Mouse (Mus musculus) c-Kit-positive CD71-positive TER-119-negative erythroid progenitor cells, embryonic 14.5 days (primary cell): ENCODE measurements around the gene Twnk.
A peak's percentile ranks its signal among the peaks of the same experiment; 100 is the strongest.

ENCODE experiments used
- DNase-seq: peaks from one replicate; pipeline ENCODE4 v3.0.0-alpha.2; 2013; ENCODE audit warnings: low read depth

Twnk gene

DNA sequence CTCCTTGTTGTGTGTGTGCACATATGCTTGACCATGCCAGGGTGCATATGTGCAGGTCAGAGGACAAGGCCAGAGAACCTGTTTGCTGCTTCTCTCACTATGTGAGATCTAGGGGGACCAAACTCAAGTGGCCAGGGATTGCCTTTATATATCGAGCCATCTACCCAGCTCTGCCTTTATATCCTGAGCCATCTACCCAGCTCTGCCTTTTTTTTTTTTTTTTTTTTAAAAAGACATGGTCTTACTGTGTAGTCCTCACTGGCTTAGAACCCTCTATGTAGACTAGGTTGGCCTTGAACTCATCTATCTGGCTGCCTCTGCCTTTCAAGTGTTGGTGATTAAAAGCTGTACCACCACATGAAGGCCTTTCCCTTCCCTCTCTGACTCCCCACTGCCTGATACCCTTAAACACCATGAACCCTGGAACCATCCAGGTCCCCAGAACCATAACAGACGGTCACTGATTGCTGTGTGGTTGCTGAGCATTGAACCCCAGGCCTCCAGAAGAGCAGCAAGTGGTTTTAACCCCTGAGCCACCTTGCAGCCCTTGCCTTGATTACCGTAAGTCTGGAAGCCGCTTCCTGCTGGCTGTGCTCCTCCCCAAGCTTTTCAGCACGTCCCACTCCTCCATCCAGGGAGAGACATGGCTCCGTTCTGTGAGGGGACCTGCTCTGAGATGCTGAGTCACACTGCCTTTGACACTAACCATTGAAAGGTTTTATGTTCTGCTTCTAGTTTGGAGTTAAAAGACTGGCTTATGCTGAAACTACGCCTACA is 1.5 kb upstream of the Twnk start:
- no peak for DNase-seq

DNA sequence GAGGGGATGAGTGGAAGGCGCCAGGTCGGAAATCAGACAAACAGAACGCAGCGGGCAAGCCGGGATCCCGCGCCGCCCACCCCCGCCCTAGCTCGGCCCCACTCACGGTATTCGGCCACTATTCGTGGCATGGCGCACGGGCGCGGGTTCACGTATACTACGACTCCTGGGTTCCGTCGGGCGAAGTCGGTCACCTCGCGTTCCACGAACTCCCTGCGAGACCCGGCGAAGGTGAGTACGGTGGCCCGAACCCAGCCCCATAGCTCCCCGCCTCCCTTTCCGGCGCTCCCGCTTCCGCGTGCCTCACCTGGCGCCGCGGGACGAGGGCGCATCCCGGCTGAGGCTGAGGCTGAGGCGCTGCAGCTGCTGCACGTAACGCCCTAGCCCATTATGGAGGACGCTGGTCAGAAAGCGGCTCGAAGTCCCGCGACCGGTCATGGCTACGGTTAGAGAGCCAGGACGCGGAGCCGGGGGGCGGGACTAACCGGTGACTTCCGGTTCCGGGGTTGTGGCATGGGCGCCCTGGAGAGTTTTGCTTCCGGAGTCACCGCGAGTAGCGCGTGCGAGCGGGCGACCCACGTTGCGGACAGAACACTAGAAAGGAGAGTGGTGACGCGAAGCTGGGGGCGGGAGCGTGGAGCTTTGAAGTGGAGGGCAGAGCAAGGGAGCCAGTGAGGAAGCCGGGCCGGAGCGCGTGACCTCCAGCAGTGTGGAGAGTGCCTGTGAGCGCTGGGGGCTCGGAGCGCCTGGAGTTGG is 672 bp downstream of the Twnk start, which contains the start of gene Mrpl43:
Gene Mrpl43, minus strand, starts transcription at position 486 of the 756 bp plus-strand sequence.
- DNase-seq = peak; percentile 87

DNA sequence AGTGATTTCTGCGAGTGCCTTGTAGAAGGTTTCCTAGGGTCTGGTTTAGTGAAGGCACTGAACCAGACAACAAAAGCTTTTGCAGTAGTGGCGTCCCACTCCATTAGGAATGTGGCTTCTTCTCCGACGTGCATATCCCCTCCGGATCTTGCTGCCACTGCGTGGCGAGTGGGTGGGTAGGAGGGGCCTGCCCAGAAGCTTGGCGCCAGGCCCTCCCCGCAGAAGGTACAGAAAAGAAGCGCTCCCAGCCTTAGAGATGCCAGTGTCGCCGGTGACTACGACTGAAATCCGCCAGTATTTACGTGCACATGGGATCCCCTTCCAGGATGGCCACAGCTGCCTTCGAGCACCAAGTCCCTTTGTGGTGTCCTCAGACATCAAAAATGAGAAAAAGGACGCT is 1.6 kb downstream of the Twnk start:
- no peak for DNase-seq

DNA sequence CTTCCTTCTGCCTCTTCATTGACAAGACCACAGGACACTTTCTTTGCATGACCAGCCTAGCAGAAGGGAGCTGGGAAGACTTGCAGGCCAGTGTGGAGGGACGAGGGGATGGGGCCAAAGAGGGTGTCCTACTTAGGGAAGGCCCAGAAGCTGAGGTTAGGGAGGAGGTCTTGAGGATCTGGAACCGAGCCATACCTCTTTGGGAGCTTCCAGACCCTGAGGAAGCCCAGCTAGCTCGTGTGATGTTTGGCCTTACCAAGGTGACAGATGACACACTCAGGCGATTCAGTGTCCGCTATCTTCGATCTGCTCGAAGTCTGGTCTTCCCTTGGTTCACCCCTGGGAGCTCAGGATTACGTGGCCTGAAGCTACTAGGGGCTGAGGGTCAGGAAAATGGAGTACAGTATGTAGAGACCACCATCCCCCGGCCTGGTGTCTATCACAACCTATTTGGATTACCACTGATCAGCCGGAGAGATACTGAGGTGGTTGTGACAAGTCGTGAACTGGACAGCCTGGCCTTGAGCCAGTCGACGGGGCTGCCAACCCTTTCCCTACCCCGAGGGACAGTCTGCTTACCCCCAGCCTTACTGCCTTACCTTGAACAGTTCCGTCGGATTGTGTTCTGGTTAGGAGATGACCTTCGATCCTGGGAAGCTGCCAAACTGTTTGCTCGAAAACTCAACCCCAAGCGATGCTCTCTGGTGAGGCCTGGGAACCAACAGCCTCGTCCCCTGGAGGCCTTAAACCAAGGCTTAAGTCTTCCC is 2.1 kb downstream of the Twnk start:
- no peak for DNase-seq

DNA sequence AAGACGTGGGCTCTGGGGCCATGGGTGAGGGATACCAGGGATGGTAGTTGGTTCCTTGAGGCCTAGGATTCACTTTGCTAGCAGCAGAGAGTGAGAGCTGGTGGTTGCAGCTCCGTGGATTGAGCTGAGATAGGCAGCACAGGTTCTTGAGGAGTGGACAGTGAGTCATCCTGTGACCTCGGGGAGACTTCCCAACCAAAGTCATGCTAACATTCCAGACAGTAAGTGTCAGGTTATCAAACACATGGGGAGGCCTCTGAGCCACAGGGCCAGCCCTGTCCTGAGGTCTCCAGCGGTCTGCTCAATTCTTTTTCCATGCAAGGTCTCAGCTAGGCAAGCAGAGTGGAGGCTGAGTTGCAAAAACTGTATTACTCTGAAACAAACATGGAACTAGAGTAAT is 5.2 kb downstream of the Twnk start:
- no peak for DNase-seq

DNA sequence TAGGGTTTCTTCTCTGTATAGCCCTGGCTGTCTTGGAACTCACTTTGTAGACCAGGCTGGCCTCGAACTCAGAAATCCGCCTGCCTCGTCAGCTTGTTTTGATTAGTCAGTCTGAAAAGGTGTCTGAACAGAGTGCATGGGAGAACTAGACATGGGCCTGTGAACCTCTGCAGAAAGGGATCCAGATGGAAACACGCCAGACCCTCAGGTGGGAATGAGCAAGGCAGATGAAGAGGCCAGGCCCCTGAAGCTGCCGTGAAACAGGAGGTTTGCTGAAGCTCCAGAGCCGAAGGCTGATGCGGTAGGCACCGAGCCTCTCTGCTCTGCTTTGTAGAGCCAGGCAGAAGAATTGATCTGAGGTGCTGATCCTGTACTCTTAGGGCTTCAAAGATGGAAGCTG is 6.8 kb downstream of the Twnk start:
- no peak for DNase-seq

DNA sequence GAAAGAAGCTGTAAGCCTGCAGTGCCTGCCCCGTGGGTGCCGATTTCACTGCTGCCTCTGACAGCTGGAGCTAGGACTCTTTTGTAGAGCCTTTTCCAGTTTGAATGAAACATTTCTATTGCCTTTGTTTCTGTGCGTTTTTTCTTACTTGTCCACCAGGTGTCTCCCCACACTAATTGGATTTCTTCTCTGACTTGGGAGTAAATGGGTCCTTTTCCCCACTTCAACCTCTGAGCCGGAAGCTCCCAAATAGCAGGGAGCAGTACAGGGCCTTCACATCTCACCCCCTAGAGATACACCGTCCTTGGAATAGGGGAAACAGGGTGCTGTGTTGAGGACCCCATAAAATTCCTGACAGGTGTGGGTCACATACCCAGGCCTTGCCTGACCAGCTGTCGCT is 7.2 kb downstream of the Twnk start:
- no peak for DNase-seq

DNA sequence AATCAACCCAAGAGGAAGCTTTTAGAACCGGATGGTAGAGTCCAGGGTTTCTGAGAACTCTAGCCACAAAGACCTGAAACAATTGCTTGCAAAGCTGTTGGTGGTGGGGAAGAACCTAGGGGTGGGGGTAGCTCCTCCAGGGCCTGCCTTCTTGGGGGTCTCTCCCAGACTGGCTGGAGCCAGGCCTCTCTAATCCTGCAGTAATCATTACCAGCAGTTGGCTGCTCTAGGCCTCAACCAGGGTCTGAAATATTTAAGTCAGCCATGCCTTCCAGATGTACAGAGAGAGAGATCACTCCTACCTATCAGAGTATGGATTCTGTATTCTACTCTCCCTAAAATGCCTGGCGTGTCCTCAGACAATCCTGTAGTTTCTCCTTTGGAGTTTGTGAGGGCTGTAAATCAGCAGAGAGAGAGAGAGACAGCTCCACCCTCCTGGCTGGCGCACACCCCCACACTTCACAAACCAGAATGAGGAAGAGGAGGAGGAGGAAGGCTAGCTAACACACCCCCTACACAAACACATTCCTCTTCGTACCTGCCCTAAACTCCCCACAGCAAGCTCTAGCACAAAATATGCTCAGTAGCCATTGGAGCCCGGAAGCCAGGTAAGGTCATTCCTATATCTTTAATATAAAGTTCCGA is 8.2 kb downstream of the Twnk start:
- no peak for DNase-seq

DNA sequence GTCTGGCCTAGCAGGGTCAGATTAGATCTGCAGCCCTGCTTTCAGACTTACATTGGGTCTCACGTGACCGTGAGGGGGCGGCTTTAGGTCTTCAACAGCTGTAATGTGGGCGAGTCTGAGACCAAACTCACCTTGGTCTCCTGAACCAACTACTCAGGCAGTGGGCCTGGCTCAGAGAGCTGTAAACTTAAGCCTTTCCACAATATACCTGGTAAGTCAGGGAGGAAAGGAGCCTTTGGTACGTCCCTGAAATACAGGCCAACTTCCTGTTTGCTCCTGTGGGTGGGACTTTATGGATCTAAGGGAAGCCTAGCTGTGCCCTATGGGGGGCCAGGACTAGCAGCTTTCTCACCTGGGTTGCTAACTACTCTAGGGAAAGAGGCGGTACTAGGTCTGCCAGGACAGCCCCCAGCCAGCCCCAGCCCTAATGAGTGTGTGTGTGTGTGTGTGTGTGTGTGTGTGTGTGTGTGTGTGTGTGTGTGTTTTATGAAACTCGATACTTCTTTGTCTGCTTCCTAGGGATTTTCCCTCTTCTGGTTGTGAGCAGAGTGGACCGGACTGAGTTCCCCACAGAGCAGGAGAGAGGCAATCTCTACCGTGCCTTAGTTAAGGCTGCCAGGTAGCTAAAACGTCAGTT is 9.0 kb downstream of the Twnk start, which contains the start of gene Lzts2:
Gene Lzts2, plus strand, starts transcription at position 80 of the 637 bp plus-strand sequence.
- no peak for DNase-seq

DNA sequence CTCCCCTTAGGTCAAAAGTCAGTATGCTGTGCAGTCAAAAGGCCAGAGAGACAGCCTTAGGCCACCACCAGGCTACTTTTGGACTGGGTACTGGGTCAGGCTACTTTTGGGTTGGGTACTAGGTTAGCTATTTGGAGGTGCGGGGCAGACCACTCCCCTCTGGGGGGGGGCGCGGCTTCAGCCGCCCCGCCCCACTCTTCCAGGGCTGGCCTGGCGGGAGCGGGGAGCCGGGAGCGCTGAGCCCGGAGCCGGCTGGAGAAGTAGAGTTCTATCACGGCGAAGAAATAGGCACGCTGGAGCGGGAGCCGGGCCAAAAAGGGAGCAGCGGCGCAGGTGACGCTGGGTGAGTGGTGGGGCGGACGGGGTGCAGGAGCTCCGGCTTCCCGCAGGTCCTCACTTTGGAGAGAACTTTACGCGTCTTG is 9.5 kb downstream of the Twnk start:
- DNase-seq = no peak

DNA sequence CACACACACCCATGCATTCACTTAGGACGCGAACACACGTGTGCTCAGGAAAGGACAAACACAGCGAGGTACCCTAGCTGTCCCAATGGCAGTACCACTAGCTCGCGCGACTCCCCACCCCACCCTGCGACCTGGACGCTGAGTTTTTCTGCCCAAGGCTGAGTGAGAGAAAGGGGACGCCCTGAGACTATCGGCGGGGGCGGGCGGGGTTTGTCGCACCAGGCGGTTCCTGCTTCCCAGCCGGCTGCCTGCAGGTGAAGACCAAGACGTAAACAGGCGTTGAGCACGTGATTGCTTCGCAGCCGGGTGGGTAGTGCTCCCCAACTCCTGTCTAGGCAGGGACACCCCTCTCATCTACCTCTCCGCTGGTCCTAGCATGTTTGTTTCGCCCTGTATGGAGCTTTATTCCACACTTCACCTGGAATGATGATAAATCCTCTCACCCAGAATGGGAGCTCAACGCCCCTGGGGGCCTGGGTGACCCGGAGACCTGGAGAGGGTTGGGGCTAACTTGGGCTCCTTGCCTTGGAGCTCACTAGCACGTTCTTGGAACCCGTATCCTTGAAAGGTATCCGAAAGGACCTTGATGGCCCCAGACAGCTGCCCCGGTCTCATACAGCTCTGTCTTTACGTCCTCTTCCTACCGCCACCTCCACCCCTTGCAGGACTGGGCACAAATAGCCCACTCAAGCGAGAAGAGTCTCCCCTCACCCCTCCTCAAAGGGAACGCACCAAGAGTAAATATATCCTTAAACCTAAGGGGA is 10.2 kb downstream of the Twnk start:
- no peak for DNase-seq

DNA sequence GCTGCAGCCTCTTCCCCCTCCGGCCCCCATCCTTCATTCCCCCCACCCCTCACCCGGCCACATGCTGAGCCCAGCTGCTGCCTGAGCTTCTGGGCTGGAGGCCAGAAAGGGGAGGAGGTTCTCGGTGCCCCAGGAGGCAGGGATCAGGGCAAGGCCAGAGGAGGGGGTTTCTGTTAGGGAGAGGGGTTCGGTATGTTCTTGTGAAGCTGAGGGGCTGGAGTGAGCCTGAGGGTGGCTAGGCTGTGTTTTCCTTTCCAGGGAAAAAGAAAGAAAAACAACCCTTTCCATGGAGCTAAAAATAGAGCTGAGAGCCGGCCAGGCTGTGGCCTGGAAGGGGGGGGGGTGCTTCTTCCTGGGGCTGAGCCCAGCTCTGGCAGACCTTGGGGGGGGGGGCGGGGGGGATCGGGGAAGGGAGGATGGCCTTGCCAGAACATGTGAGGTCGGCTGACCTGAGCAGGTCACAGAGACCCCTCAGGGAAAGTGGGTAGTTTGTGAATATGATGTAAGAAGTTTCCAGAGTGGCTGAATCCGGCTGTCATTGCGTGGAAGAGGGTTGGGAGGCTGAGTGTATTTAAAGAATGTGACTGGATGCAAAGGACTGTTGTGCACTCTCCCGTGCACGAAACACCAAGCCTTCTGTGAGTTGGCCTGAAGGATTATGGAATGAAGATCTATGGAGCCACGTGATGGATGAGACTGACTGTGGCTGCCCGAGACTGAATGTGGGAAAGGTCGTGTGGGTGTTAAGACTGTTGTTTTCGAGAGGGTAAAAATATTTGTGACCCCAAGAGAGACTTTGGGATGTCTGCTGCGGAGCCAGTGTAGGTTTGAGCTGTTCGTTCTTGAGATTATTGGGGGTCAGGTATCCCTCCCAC is 11.1 kb downstream of the Twnk start:
- no peak for DNase-seq

DNA sequence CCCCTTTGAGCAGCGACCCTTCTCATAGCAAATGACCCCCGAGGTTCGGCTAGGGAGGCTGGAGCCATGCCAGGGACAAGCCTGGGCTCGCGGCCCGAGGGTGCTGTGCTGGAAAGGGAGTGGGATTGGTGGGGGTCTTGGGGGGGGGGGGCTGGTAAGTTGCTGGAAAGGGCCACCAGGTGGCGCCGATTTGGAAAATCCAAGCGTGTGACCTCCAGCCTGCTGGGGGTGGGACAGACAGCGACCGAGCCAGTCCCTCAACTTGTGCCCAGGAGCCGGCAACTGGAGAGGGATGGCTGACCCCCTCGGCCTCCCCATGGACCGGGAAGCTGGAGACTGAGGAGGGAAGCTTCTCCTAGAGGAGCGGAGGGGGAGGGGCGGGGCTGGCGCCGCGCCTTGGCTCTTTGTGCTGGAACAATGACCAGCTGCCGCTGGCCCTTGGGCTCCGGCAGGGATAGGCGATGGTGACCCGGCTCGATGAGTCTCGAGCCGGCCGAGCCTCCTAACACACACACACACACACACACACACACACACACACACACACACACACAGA is 11.8 kb downstream of the Twnk start:
- DNase-seq = no peak

DNA sequence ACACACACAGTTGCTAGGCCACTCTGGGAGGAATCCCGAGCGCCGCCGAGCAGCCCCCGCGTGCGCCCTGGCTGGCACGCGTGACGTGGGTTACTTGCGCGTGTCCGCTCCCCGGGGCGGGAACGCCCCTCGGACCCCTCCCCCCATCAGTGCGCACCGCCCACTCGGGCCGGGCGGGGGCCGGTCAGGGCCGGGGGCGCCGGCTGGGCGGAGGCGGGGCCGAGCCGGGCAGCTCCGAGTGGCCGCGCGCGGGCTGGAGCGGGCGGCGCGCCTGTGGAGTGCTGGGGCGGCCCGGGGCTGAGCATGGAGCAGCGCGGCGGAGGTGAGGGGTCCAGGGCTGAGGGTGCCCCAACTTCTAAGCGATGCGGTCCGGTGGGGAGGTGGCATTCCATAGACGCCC is 12.4 kb downstream of the Twnk start:
- no peak for DNase-seq

DNA sequence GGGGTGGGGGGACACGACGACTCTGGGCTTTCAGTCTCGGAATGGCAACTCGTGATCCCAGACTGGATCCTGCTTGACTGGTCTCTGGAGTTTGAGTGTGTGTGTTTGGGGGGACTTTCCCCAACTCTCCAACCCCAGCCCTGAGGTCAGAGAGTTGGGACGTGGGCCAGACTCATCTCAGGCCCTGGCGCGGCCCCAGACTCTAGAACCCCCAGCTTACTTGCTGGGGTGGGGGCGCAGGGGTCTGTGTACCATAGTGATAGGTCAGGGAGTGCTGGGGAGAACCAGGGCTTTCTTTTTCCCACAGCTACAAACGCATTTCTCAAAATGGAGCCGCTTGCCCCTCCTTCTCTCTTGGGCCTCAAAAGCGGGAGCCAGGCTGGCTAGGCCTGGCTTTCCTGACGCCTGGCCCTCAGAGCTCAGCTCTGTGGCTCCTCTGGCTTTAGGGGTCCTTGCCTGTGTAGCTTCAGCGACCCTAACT is 12.9 kb downstream of the Twnk start:
- no peak for DNase-seq

DNA sequence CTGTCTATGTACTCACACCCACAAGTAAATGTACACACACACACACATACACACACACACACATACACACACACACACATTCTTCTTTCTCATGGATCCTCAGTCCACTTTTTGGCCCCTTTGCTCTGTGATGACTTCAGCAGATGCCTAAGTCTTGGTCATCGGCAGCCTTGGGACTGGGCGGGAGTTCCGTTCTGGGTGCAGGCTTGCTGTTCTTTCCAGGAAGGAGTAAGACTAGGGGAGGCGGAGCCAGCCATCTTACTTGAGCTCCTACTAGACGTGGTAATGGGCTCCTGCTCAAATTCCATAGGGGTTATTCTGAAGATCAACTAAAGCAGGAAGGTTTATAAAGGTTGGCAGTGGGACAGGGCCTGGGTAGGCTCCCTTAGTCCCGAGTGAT is 14.9 kb downstream of the Twnk start:
- no peak for DNase-seq

DNA sequence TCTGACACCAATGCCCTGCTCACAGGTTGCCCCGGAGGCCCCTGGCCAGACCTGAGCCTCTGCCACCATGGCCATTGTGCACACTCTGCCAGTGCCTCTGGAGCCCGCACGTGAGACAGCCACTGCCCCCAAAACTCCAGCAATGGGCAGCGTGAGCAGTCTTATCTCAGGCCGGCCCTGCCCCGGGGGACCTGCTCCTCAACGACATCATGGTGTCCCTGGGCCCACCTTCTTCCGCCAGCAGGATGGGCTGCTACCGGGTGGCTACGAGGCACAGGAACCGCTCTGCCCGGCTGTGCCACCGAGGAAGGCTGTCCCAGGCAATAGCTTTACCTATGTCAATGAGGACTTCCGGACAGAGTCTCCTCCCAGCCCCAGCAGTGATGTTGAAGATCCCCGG is 15.9 kb downstream of the Twnk start:
- DNase-seq = no peak

DNA sequence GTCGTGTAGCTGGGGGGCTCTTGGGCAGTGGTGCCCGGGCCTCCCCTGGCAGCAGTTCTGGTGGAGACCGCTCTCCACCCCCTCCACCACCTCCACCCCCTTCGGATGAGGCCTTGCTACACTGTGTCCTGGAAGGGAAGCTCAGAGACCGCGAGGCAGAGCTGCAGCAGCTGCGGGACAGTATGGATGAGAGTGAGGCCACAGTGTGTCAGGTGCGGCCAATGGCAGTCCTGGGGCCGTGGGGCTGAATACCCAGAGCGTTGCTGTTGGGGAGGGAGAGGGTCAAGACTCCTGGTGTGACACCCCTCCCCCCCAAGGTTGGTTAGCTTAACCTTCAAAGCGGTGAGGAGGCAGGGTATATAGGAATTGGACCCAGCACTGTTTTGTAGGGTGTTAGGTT is 18.5 kb downstream of the Twnk start:
- no peak for DNase-seq

DNA sequence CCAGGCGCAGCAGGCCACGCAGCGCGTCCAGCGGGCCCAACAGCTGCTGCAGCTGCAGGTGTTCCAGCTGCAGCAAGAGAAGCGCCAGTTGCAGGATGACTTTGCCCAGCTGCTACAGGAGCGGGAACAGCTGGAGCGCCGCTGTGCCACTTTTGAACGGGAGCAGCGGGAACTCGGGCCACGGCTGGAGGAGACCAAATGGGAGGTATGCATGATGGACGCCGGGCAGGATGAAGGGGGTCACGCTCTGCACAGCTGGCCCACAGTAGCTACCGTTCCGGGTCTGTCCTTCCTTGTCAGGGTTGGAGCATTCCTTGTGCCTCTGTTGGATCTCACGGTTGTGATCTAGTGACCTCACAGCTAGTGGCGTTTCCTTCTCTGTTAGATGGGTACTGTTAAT is 19.3 kb downstream of the Twnk start:
- no peak for DNase-seq
